Mouse (Mus musculus) spleen, adult 18-20 months (tissue): ENCODE results near the gene Prl2a1.
"Not testable (repeated sequence)": the region's sequence is repeated elsewhere in the genome, so short reads cannot be mapped to it uniquely, and the experiment has no call there.

Source experiments
- DNase-seq, 2 experiments: peaks; one replicate each; pipeline ENCODE4 v3.0.0; 2022; ENCODE audit warnings: mixed read lengths in 2 of 2

Prl2a1 gene

GRCm38 (mm10) chr13:27801354-27801753 lies at the start of gene Prl2a1:
Gene Prl2a1, plus strand, starts transcription at chr13:27801654.
- no peak for DNase-seq

- DNase-seq = not testable (repeated sequence)
Observed at GRCm38 (mm10) chr13:27780704-27781103, 20.8 kb upstream of the Prl2a1 start, which contains the start of gene Prl7c1. Gene Prl7c1, minus strand, starts transcription at chr13:27780804.

GRCm38 (mm10) chr13:27799303-27799702 lies 2.2 kb upstream of the Prl2a1 start:
- DNase-seq = no peak

- no peak for DNase-seq
Observed at GRCm38 (mm10) chr13:27802765-27803164, 1.3 kb downstream of the Prl2a1 start.

GRCm38 (mm10) chr13:27849042-27849441 lies 47.6 kb downstream of the Prl2a1 start, which contains the start of gene Prl2c1:
Gene Prl2c1, plus strand, starts transcription at chr13:27849342.
- DNase-seq = no peak
